Mouse (Mus musculus): ENCODE data around the gene Nr4a3. TPM values are rescaled to one million over a fixed set of nuclear protein-coding genes. Genes with fewer than 3 reads are reported as not detected.

Nr4a3 gene
- polyA plus RNA-seq, 1 experiment from 2014 or later, result not detected

DNA sequence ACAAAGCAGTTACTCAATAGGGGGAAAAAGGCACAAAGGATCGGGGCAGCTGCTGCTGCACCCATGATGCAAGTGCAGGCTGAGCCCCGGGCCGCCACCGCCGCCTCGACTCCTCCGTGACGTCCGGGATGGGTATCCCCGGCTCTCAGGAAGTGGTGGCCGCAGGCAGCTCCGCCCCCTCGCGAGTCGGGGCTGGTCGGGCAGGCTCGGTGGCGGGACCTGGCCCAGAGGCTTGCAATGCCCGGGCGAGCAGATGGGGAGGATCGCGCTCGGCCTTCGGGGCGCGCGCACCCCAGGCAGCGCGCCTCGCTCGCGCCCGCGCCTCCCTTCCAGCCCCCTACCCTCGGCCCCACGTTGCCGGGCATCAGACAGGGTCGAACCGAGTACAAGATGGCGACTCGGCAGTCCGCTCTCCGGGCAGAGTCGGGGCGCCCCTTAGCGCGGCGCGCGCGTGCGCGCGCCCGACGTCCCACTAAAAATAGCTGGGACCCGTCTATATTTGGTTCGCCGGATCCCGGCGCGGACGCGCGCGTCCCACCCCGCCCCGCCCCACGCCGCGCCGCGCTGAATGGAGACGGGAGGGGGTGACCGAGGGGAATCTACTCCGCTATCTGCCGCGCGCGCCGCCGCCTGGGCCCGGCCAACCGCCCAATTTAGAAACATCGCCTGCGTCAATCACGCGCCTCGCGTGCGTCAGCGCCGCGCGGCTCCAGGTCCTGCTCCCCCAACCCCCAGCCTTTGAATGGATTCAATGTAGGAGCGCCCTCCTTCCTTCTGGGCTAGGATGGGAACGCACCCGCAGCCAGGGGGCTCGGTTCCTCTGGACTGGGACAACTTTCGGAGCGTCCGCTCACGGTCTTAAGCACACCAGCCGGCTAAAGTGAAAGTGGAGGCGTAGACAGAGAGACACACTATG lies 1.9 kb upstream of the Nr4a3 start:
- Histone ChIP-seq H3K4me2 (peak overlapping the region; percentile 98), H3K9ac (peak overlapping the region; percentile 79), H3K27ac (peak overlapping the region; percentile 85), H3K27me3 (replicated peaks) (peaks cover 57% of the 10 kb centered on the region), H3K36me3 (no peaks in the 10 kb centered on the region), H3K9me3 (replicated peaks) (no peaks in the 10 kb centered on the region), H3K4me1 (peaks cover 41% of the 10 kb centered on the region), H3K4me3 (peak overlapping the region; percentile 67)
- peak; percentile 85 for ATAC-seq
- WGBS (ENCODE audit: insufficient replicate concordance), result under 1% methylated on average over 93 of the region's 105 CpGs

DNA sequence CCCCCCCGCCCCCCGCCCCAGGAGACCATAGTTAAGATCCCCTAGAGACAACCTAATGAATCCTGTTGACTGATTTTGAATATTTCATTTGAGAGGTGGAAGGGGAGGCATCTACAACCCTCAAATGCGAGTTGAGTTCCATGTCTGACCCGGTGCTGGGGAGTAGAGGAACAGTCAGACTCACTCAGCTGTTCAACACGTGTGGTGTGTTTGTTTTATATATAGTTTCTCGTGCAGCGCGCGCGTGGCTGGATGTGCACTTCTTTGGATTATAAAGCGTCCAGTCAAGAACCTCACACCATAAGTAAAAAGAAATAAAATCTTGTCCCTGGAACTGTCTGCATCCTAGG lies 837 bp upstream of the Nr4a3 start:
- H3K27me3 ChIP-seq (replicated peaks), result peaks cover 67% of the 10 kb centered on the region
- WGBS (ENCODE audit: insufficient replicate concordance), result 1% methylated on average over 11 of the region's 11 CpGs
- no peaks in the 10 kb centered on the region for H3K36me3 ChIP-seq
- peak overlapping the region; percentile 67 for H3K4me3 ChIP-seq
- H3K4me2 ChIP-seq, result peak overlapping the region; percentile 98
- H3K27ac ChIP-seq, result no peak overlapping the region
- H3K4me1 ChIP-seq, result peaks cover 48% of the 10 kb centered on the region
- H3K9me3 ChIP-seq (replicated peaks), result no peaks in the 10 kb centered on the region
- peak overlapping the region; percentile 79; the same call in 1 of the 2 replicates for H3K9ac ChIP-seq
- ATAC-seq, result no peak

DNA sequence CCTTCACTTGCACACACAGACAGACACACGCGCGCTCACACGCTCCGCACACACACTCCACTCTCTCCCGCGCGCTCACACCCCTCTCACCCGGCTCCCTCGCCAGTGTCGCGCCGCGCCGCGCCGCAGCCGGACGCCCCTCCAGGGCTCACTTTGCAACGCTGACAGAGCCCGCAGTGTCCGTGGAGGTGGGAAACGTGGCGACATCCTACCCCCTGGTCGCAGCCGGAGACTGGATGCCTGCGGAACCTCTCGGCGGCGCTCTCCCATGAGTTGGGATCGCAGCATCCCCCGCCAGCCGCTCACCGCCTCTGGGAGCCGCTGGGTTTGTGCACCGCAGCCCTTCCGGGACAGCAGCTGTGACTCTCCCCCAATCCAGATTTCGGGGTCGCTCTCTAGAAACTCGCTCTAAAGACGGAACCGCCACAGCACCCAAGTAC lies 348 bp downstream of the Nr4a3 start:
- ATAC-seq, result peak; percentile 1; the same call in 1 of the 2 replicates
- under 1% methylated on average over 42 of the region's 42 CpGs for WGBS (ENCODE audit: insufficient replicate concordance)
- Histone ChIP-seq H3K4me1 (peaks cover 48% of the 10 kb centered on the region), H3K36me3 (no peaks in the 10 kb centered on the region), H3K27ac (no peak overlapping the region), H3K4me2 (peak overlapping the region; percentile 98), H3K9ac (peak overlapping the region; percentile 79), H3K4me3 (peak overlapping the region; percentile 67), H3K27me3 (replicated peaks) (peaks cover 73% of the 10 kb centered on the region), H3K9me3 (replicated peaks) (no peaks in the 10 kb centered on the region)

DNA sequence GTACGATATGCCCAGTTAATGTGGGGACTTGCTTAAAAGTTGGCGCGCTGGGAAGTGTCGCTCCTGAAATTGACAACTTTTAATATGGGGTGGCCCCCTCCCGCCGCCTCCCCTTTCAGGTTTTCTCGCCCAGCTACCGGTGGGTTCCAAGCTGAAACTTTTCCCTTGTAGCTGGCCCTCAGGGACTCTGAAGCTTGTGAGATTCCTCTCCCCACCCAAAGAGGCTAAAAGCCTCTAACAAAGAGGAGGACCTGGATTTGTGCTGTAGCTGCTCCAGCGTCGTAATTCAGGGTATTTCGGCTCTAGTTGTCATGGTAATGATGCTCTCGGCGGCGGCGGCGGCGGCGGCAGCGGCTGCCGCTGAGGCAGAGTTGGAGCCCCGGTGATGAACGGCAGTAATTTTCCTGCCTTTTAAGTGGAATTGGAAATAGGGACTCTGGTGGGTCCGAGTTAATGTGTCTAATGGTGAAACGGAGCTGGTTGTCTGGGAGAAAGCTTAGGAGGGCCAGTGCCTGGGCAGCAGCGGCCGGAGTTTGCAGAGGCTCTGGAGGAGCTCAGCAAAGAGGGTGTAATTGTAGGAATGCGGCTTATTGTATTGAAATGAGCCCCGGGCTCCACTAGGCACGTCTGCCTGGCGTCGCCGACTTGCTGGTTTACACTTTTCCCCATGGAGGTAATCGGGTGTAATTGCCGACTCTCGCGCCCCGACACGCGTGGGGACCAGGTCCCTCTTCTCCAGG lies 938 bp downstream of the Nr4a3 start:
- H3K36me3 ChIP-seq, result no peaks in the 10 kb centered on the region
- ATAC-seq, result no peak
- WGBS (ENCODE audit: insufficient replicate concordance), result 1% methylated on average over 39 of the region's 39 CpGs
- H3K4me3 ChIP-seq, result peak overlapping the region; percentile 67
- no peak overlapping the region for H3K27ac ChIP-seq
- no peaks in the 10 kb centered on the region for H3K9me3 ChIP-seq (replicated peaks)
- H3K4me2 ChIP-seq, result peak overlapping the region; percentile 98
- H3K27me3 ChIP-seq (replicated peaks), result peaks cover 77% of the 10 kb centered on the region
- peak overlapping the region; percentile 79; the same call in 1 of the 2 replicates for H3K9ac ChIP-seq
- H3K4me1 ChIP-seq, result peaks cover 48% of the 10 kb centered on the region

DNA sequence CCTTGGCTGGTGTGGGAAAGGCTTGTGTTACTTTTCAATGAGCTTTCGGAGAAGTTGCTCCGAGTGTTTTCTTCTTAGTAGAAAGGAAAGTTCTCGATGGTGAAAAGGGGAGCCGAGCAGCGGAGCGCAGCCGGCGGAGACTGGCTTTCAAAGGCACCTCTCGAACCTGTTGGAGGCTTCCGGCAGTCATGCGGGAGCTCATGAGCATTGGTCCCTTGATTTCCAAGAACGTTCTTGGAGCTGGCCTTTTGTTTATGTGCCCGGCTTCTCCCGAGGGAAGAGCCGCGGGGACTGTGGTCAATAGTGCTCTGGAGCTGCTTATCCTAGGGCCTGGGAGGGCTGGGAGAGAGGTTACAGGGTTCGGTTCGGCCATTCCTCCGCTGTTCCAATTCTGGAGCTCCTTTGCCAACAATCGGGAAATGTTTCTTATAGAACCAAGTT lies 1.5 kb downstream of the Nr4a3 start:
- peak overlapping the region; percentile 67 for H3K4me3 ChIP-seq
- H3K9ac ChIP-seq, result no peak overlapping the region
- peaks cover 48% of the 10 kb centered on the region for H3K4me1 ChIP-seq
- ATAC-seq, result no peak
- H3K9me3 ChIP-seq (replicated peaks), result no peaks in the 10 kb centered on the region
- peak overlapping the region; percentile 98 for H3K4me2 ChIP-seq
- peaks cover 83% of the 10 kb centered on the region for H3K27me3 ChIP-seq (replicated peaks)
- no peaks in the 10 kb centered on the region for H3K36me3 ChIP-seq
- no peak overlapping the region for H3K27ac ChIP-seq
- WGBS (ENCODE audit: insufficient replicate concordance), result under 1% methylated on average over 20 of the region's 20 CpGs

DNA sequence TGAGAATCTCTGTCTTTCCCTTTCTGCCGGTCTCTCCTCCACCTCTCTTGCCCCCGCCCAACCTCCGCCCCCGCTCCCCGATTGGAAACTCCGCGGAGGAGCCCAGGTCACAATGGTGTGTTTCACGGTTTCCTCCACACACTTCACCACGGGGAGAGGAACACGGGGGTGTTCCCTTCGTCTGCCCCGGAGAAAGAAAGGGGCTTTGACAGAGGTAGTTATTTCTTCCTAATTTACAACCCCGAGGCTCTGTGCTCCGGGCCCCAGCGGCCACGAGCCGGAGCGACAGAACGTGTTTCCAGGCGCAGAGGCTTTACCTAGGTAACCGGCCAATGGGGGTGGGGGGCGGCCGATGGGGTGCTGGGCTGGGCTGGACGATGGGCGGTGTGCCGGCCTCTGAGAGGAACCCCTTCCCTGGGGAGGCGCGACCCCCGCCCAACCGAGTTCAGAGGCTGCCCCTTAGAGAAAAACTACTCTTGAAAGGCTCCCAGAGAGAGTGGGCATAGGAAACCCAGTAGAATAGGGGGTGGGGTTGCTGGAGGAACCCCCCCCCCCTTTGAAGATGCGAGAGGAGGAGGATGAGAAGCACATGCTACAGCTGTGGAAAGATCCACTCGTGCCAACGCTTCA lies 2.3 kb downstream of the Nr4a3 start:
- H3K27ac ChIP-seq, result no peak overlapping the region
- H3K9me3 ChIP-seq (replicated peaks), result no peaks in the 10 kb centered on the region
- ATAC-seq, result no peak
- H3K27me3 ChIP-seq (replicated peaks), result peaks cover 86% of the 10 kb centered on the region
- 2% methylated on average over 33 of the region's 33 CpGs for WGBS (ENCODE audit: insufficient replicate concordance)
- H3K4me2 ChIP-seq, result peak overlapping the region; percentile 98
- H3K4me1 ChIP-seq, result peaks cover 51% of the 10 kb centered on the region
- H3K9ac ChIP-seq, result no peak overlapping the region
- no peaks in the 10 kb centered on the region for H3K36me3 ChIP-seq
- H3K4me3 ChIP-seq, result peak overlapping the region; percentile 67

DNA sequence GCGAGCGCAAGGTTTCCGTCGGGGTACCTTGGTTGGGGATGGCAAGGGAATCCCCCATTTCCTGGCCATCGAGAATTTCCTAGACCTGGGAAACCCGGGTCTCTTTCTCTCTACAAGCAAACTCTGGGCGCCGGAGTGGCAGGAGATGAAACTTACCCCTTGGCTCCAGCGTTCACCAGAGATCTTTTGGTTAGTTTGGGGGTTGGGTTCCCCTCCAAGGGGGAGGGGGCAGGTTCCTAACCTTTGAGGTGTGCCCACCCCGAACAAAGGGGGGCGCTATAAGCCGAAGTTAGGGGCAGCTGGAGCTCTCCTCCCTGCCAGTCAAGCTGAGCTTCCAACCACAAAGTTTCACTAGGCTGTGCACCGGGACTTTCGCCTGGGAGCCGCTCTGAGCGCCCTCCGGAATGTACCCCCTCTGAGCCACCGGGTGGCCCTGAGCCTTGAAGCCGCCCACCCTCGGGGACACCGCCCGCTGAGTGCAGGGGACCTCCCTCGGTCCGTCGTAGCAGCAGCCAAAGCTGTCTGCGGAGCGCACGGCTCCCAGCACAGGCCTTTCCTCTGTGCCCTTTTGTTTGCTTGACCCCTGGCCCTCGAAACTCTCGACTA lies 2.9 kb downstream of the Nr4a3 start:
- H3K4me3 ChIP-seq, result peak overlapping the region; percentile 67
- no peaks in the 10 kb centered on the region for H3K9me3 ChIP-seq (replicated peaks)
- peaks cover 88% of the 10 kb centered on the region for H3K27me3 ChIP-seq (replicated peaks)
- H3K27ac ChIP-seq, result no peak overlapping the region
- no peak overlapping the region for H3K9ac ChIP-seq
- H3K4me1 ChIP-seq, result peaks cover 46% of the 10 kb centered on the region
- no peaks in the 10 kb centered on the region for H3K36me3 ChIP-seq
- H3K4me2 ChIP-seq, result peak overlapping the region; percentile 98
- WGBS (ENCODE audit: insufficient replicate concordance), result 2% methylated on average over 30 of the region's 30 CpGs
- ATAC-seq, result no peak

DNA sequence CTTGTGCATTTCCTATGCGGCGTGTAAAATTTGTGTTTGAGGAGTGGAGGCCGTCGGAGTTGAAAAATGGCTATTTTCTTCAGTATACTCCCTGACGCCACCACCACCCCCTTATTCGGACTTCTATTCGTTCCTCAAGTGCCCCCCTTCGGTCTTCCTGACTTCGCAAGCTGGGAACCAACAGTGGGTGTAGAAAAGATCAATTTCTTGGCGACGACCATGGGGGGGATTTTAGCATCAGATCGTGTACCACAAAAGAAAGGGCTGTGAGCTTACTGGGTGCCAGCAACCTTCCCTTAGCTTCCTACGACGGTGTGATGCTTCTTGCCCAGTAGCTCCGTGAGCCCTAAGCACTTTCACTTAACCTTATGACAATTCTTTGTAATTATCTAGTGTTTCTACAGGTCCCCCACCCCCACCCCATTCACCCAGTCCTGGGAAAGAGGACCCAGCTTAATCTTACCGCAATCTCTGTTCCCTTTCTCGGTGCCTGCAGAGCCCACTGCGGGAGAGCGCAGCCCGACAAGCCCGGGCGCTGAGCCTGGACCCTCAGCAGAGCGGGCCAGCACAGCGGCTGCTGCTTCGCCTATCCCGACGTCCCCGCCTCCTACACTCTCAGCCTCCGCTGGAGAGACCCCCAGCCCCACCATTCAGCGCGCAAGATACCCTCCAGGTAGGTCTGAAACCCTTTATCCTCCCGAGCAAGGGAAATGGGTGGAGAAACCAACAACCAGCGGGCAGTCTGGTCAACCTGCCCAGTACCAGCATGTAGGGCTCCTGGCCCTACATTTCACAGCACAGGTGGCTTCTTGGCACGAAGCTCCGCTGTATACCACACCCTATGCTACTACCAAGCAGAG lies 3.7 kb downstream of the Nr4a3 start:
- Histone ChIP-seq H3K27ac (no peak overlapping the region), H3K4me1 (peaks cover 46% of the 10 kb centered on the region), H3K4me2 (0 out of 2 replicates have a peak overlapping the region, but pooled peaks have one; percentile 98), H3K4me3 (peak overlapping the region; percentile 15; the same call in 1 of the 2 replicates), H3K27me3 (replicated peaks) (peaks cover 95% of the 10 kb centered on the region), H3K9me3 (replicated peaks) (no peaks in the 10 kb centered on the region), H3K9ac (no peak overlapping the region), H3K36me3 (no peaks in the 10 kb centered on the region)
- 5% methylated on average over 35 of the region's 35 CpGs for WGBS (ENCODE audit: insufficient replicate concordance)
- no peak for ATAC-seq

DNA sequence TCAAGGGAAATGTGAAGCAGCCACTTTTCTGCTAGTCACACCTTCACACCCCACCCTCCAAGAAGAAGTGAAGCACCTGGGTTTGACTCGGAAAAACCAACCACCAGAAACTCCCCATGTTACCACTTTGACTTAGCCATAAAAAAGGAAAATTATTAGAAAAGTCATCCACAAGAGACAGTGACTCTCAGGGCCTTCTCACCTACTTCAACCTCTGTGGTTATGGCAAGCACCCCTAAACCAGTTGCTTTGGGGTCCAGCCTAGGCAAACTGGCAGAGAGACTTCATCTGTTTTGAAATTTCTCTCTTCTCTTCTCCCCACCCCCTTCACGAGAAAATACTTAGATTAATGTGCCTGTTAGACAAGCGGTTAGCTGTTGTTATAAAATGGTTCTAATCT lies 5.1 kb downstream of the Nr4a3 start:
- Histone ChIP-seq H3K9ac (no peak overlapping the region), H3K4me3 (no peak overlapping the region), H3K27me3 (replicated peaks) (peaks cover 97% of the 10 kb centered on the region), H3K4me1 (peaks cover 40% of the 10 kb centered on the region), H3K27ac (no peak overlapping the region), H3K9me3 (replicated peaks) (no peaks in the 10 kb centered on the region), H3K4me2 (no peak overlapping the region), H3K36me3 (no peaks in the 10 kb centered on the region)
- 36% methylated on average over 3 of the region's 3 CpGs for WGBS (ENCODE audit: insufficient replicate concordance)
- no peak for ATAC-seq

DNA sequence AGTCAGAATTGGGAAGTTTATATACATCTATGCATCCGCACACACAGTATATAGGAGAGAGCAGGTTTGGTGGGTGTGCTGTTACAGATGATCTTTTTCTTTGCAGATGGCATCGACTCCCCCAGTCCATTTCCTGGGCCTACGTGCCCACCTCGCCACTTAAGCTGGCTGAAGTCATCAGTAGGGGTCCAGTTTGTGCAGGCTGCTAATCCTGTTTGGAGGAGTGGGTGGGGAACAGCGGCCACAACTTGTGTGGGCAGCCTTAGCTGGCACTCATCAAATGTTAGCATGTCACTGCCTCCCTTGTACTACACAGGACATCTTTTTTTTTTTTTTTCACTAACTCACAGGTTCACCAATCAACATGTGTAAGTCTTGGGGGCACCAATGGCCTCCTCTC lies 5.5 kb downstream of the Nr4a3 start:
- Histone ChIP-seq H3K27ac (no peak overlapping the region), H3K9ac (no peak overlapping the region), H3K27me3 (replicated peaks) (peaks cover 94% of the 10 kb centered on the region), H3K4me3 (no peak overlapping the region), H3K36me3 (no peaks in the 10 kb centered on the region), H3K9me3 (replicated peaks) (no peaks in the 10 kb centered on the region), H3K4me1 (peaks cover 36% of the 10 kb centered on the region), H3K4me2 (no peak overlapping the region)
- no peak for ATAC-seq
- 33% methylated on average over 5 of the region's 5 CpGs for WGBS (ENCODE audit: insufficient replicate concordance)

Data from liver, embryonic 12.5 days (tissue).